Mouse (Mus musculus): ENCODE results near the gene Cplx3. TPM values are rescaled to one million over a fixed set of nuclear protein-coding genes. Genes with fewer than 3 reads are reported as not detected.

Gene Cplx3
- polyA plus RNA-seq, 1 experiment from 2014 or later: not detected

GRCm38 (mm10) chr9:57600620-57601352 lies 5.3 kb downstream of the Cplx3 start:
- Histone ChIP-seq H3K4me2 (no peak overlapping the region; the same call in 1 of the 2 replicates), H3K9me3 (ENCODE audit: control insufficient read depth, low read length) (no peaks in the 10 kb centered on the region), H3K4me1 (replicated peaks; ENCODE audit: control insufficient read depth, insufficient read depth, low read length) (peaks cover 15% of the 10 kb centered on the region), H3K27me3 (replicated peaks; ENCODE audit: control insufficient read depth, insufficient read depth, low read length) (peaks cover 13% of the 10 kb centered on the region), H3K9ac (ENCODE audit: low read depth, low read length) (no peak overlapping the region), H3K4me3 (ENCODE audit: low read depth, low read length) (no peak overlapping the region), H3K27ac (ENCODE audit: low read depth, low read length) (no peak overlapping the region), H3K36me3 (ENCODE audit: control insufficient read depth, insufficient read depth, low read length) (no peaks in the 10 kb centered on the region)
- 10% methylated on average over 3 of the region's 3 CpGs for WGBS
- ATAC-seq (replicated peaks; ENCODE audit: low FRiP score): peak; percentile 79
- peak; percentile 65 for DNase-seq (ENCODE audit: low spot score)

GRCm38 (mm10) chr9:57598851-57599563 lies 7.1 kb downstream of the Cplx3 start:
- peaks cover 15% of the 10 kb centered on the region for H3K4me1 ChIP-seq (replicated peaks; ENCODE audit: control insufficient read depth, insufficient read depth, low read length)

GRCm38 (mm10) chr9:57597929-57598382 lies 8.1 kb downstream of the Cplx3 start:
- Histone ChIP-seq H3K27me3 (replicated peaks; ENCODE audit: control insufficient read depth, insufficient read depth, low read length) (peaks cover 2% of the 10 kb centered on the region; the same call in 1 of the 2 replicates), H3K4me1 (replicated peaks; ENCODE audit: control insufficient read depth, insufficient read depth, low read length) (peaks cover 15% of the 10 kb centered on the region), H3K36me3 (ENCODE audit: control insufficient read depth, insufficient read depth, low read length) (0 out of 2 replicates have a peak, but pooled peaks cover 7% of the 10 kb centered on the region), H3K4me2 (no peak overlapping the region), H3K9ac (ENCODE audit: low read depth, low read length) (no peak overlapping the region), H3K9me3 (ENCODE audit: control insufficient read depth, low read length) (no peaks in the 10 kb centered on the region), H3K27ac (ENCODE audit: low read depth, low read length) (no peak overlapping the region), H3K4me3 (ENCODE audit: low read depth, low read length) (no peak overlapping the region)
- DNase-seq (ENCODE audit: low spot score) (no peak), ATAC-seq (replicated peaks; ENCODE audit: low FRiP score) (no peak)
- 31% methylated on average over 4 of the region's 4 CpGs for WGBS

More at GRCm38 (mm10) chr9:57598851-57599563, 7.1 kb downstream of the Cplx3 start:
- Histone ChIP-seq H3K27ac (ENCODE audit: low read depth, low read length) (no peak overlapping the region), H3K36me3 (ENCODE audit: control insufficient read depth, insufficient read depth, low read length) (0 out of 2 replicates have a peak, but pooled peaks cover 3% of the 10 kb centered on the region), H3K9me3 (ENCODE audit: control insufficient read depth, low read length) (no peaks in the 10 kb centered on the region), H3K4me3 (ENCODE audit: low read depth, low read length) (no peak overlapping the region), H3K9ac (ENCODE audit: low read depth, low read length) (no peak overlapping the region), H3K4me2 (no peak overlapping the region), H3K27me3 (replicated peaks; ENCODE audit: control insufficient read depth, insufficient read depth, low read length) (peaks cover 5% of the 10 kb centered on the region; the same call in 1 of the 2 replicates)
- 61% methylated on average over 8 of the region's 8 CpGs for WGBS
- DNase-seq (ENCODE audit: low spot score) (no peak), ATAC-seq (replicated peaks; ENCODE audit: low FRiP score) (no peak)

GRCm38 (mm10) chr9:57597265-57597664 lies 8.8 kb downstream of the Cplx3 start:
- H3K4me1 ChIP-seq (replicated peaks; ENCODE audit: control insufficient read depth, insufficient read depth, low read length): peaks cover 15% of the 10 kb centered on the region
- H3K9ac ChIP-seq (ENCODE audit: low read depth, low read length): no peak overlapping the region
- H3K36me3 ChIP-seq (ENCODE audit: control insufficient read depth, insufficient read depth, low read length): 0 out of 2 replicates have a peak, but pooled peaks cover 7% of the 10 kb centered on the region
- no peak overlapping the region for H3K27ac ChIP-seq (ENCODE audit: low read depth, low read length)
- H3K27me3 ChIP-seq (replicated peaks; ENCODE audit: control insufficient read depth, insufficient read depth, low read length): peaks cover 2% of the 10 kb centered on the region; the same call in 1 of the 2 replicates
- 79% methylated on average over 8 of the region's 8 CpGs for WGBS
- no peak for DNase-seq (ENCODE audit: low spot score)
- H3K4me3 ChIP-seq (ENCODE audit: low read depth, low read length): no peak overlapping the region
- H3K9me3 ChIP-seq (ENCODE audit: control insufficient read depth, low read length): no peaks in the 10 kb centered on the region
- no peak overlapping the region for H3K4me2 ChIP-seq
- no peak for ATAC-seq (replicated peaks; ENCODE audit: low FRiP score)

GRCm38 (mm10) chr9:57594174-57594509 lies 11.9 kb downstream of the Cplx3 start:
- H3K4me2 ChIP-seq: no peak overlapping the region
- H3K9ac ChIP-seq (ENCODE audit: low read depth, low read length): no peak overlapping the region
- 0 out of 2 replicates have a peak, but pooled peaks cover 7% of the 10 kb centered on the region for H3K36me3 ChIP-seq (ENCODE audit: control insufficient read depth, insufficient read depth, low read length)
- 64% methylated on average over 9 of the region's 9 CpGs for WGBS
- no peaks in the 10 kb centered on the region for H3K27me3 ChIP-seq (replicated peaks; ENCODE audit: control insufficient read depth, insufficient read depth, low read length)
- H3K27ac ChIP-seq (ENCODE audit: low read depth, low read length): no peak overlapping the region
- H3K9me3 ChIP-seq (ENCODE audit: control insufficient read depth, low read length): no peaks in the 10 kb centered on the region
- no peak for DNase-seq (ENCODE audit: low spot score)
- H3K4me1 ChIP-seq (replicated peaks; ENCODE audit: control insufficient read depth, insufficient read depth, low read length): peaks cover under 1% of the 10 kb centered on the region
- ATAC-seq (replicated peaks; ENCODE audit: low FRiP score): no peak
- H3K4me3 ChIP-seq (ENCODE audit: low read depth, low read length): no peak overlapping the region

- 62% methylated on average over 12 of the region's 12 CpGs for WGBS
- H3K4me3 ChIP-seq (ENCODE audit: low read depth, low read length): no peak overlapping the region
- H3K27ac ChIP-seq (ENCODE audit: low read depth, low read length): no peak overlapping the region
- no peak for DNase-seq (ENCODE audit: low spot score)
- peaks cover 6% of the 10 kb centered on the region for H3K4me1 ChIP-seq (replicated peaks; ENCODE audit: control insufficient read depth, insufficient read depth, low read length)
- H3K4me2 ChIP-seq: no peak overlapping the region
- no peaks in the 10 kb centered on the region for H3K9me3 ChIP-seq (ENCODE audit: control insufficient read depth, low read length)
- H3K27me3 ChIP-seq (replicated peaks; ENCODE audit: control insufficient read depth, insufficient read depth, low read length): no peaks in the 10 kb centered on the region
- no peak for ATAC-seq (replicated peaks; ENCODE audit: low FRiP score)
- H3K36me3 ChIP-seq (ENCODE audit: control insufficient read depth, insufficient read depth, low read length): 0 out of 2 replicates have a peak, but pooled peaks cover 7% of the 10 kb centered on the region
- no peak overlapping the region for H3K9ac ChIP-seq (ENCODE audit: low read depth, low read length)
These were observed 12.5 kb downstream of the Cplx3 start for GRCm38 (mm10) chr9:57593454-57594173.

- Histone ChIP-seq H3K27ac (ENCODE audit: low read depth, low read length) (no peak overlapping the region), H3K27me3 (replicated peaks; ENCODE audit: control insufficient read depth, insufficient read depth, low read length) (no peaks in the 10 kb centered on the region), H3K9ac (ENCODE audit: low read depth, low read length) (no peak overlapping the region), H3K4me2 (no peak overlapping the region), H3K36me3 (ENCODE audit: control insufficient read depth, insufficient read depth, low read length) (peaks cover 12% of the 10 kb centered on the region), H3K9me3 (ENCODE audit: control insufficient read depth, low read length) (no peaks in the 10 kb centered on the region), H3K4me3 (ENCODE audit: low read depth, low read length) (no peak overlapping the region), H3K4me1 (replicated peaks; ENCODE audit: control insufficient read depth, insufficient read depth, low read length) (peaks cover 9% of the 10 kb centered on the region)
- 37% methylated on average over 5 of the region's 5 CpGs for WGBS
- no peak for ATAC-seq (replicated peaks; ENCODE audit: low FRiP score)
- DNase-seq (ENCODE audit: low spot score): no peak
These were observed 15.4 kb downstream of the Cplx3 start for GRCm38 (mm10) chr9:57590726-57591125.

Measured in liver, embryonic 11.5 days (tissue).